Mouse (Mus musculus): Measurements from ENCODE around the gene Cpb2. TPM values are rescaled to one million over a fixed set of nuclear protein-coding genes. Genes with fewer than 3 reads are reported as not detected.
A peak's percentile ranks its signal among the peaks of the same experiment; 100 is the strongest.

Gene Cpb2
- total and polyA plus RNA-seq, 2 experiments from 2014 or later, result not detected

DNA sequence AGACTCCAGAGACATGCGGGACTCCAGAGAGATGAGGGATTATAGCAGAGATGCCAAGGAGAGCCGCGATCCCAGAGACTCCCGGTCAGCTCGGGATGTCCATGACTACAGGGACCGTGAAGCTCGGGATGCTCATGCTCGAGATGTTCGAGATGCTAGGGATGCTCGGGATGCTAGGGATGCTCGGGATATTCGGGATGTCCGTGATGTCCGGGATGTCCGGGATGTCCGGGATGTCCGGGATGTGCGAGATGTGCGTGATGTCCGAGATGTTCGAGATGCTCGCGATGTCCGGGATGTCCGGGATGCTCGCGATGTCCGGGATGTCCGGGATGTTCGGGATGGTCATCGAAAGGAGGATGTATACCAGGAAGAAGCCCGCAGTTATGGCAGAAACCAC lies 81.3 kb downstream of the Cpb2 start:
- no peak overlapping the region for H3K4me3 ChIP-seq (ENCODE audit: low read depth, low read length)
- no peak overlapping the region for H3K9ac ChIP-seq (replicated peaks; ENCODE audit: low read length, poor library complexity, severe bottlenecking)
- H3K36me3 ChIP-seq (ENCODE audit: insufficient read depth, low read length), result peaks cover 23% of the 10 kb centered on the region
- H3K27ac ChIP-seq (ENCODE audit: low read depth, low read length), result no peak overlapping the region
- H3K4me1 ChIP-seq (ENCODE audit: insufficient read depth, low read length), result no peaks in the 10 kb centered on the region
- no peaks in the 10 kb centered on the region for H3K27me3 ChIP-seq (ENCODE audit: insufficient read depth, low read length)
- 98% methylated on average over 32 of the region's 32 CpGs for WGBS
- ATAC-seq (ENCODE audit: low FRiP score) (no peak), DNase-seq (ENCODE audit: low spot score) (no peak)
- H3K4me2 ChIP-seq (ENCODE audit: low read depth, low read length, poor library complexity, severe bottlenecking), result no peak overlapping the region
- no peak for TF ChIP-seq CTCF (IDR thresholded peaks at IDR 0.05)
- no peaks in the 10 kb centered on the region for H3K9me3 ChIP-seq (ENCODE audit: low read length)

DNA sequence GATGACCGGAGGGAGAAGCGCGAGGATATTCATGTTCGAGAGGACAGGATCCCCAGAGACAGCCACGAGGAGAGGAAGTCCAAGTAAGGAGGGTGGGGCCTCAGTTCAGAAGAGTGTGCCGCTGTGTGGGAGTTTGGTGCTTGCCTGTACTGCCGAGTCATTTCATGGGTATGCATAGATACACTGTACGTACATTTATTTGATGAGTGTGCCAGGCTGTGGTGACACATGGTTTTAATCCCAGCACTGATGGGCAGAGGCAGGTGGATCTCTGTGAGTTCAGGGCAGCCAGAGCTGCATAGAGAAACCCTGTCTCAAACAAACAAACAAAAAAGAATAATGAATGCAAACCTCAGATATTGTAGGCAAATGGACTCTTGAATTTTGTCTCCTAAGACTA lies 86.0 kb downstream of the Cpb2 start:
- TF ChIP-seq CTCF (IDR thresholded peaks at IDR 0.05), result no peak
- H3K9me3 ChIP-seq (ENCODE audit: low read length), result no peaks in the 10 kb centered on the region
- peaks cover 37% of the 10 kb centered on the region for H3K36me3 ChIP-seq (ENCODE audit: insufficient read depth, low read length)
- H3K4me3 ChIP-seq (ENCODE audit: low read depth, low read length), result no peak overlapping the region
- DNase-seq (ENCODE audit: low spot score) (no peak), ATAC-seq (ENCODE audit: low FRiP score) (no peak)
- WGBS, result 82% methylated on average over 8 of the region's 8 CpGs
- H3K27ac ChIP-seq (ENCODE audit: low read depth, low read length), result no peak overlapping the region
- H3K4me1 ChIP-seq (ENCODE audit: insufficient read depth, low read length), result no peaks in the 10 kb centered on the region
- no peak overlapping the region for H3K9ac ChIP-seq (replicated peaks; ENCODE audit: low read length, poor library complexity, severe bottlenecking)
- no peaks in the 10 kb centered on the region for H3K27me3 ChIP-seq (ENCODE audit: insufficient read depth, low read length)
- H3K4me2 ChIP-seq (ENCODE audit: low read depth, low read length, poor library complexity, severe bottlenecking), result no peak overlapping the region

DNA sequence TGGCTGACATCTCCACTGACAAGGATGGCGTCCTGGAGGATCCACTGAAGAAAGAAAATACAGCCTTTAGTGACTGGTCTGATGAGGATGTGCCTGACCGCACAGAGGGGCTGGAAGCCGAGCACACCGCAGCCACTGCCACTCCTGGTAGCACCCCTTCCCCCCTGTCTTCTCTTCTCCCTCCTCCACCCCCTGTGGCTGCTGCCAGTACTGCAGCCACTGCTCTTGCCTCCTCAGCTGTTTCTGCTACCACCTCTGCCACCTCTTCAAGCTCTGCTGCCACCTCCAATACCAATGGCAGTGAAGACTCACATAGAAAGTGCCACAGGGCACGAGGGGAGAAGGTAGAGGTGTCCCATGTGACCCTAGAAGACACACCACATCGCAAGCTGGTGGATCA lies 88.5 kb downstream of the Cpb2 start:
- Histone ChIP-seq H3K9ac (replicated peaks; ENCODE audit: low read length, poor library complexity, severe bottlenecking) (no peak overlapping the region), H3K4me3 (ENCODE audit: low read depth, low read length) (no peak overlapping the region), H3K27me3 (ENCODE audit: insufficient read depth, low read length) (no peaks in the 10 kb centered on the region), H3K4me1 (ENCODE audit: insufficient read depth, low read length) (no peaks in the 10 kb centered on the region), H3K27ac (ENCODE audit: low read depth, low read length) (no peak overlapping the region), H3K9me3 (ENCODE audit: low read length) (no peaks in the 10 kb centered on the region), H3K4me2 (ENCODE audit: low read depth, low read length, poor library complexity, severe bottlenecking) (no peak overlapping the region), H3K36me3 (ENCODE audit: insufficient read depth, low read length) (peaks cover 29% of the 10 kb centered on the region)
- peak; percentile 66 for TF ChIP-seq CTCF (IDR thresholded peaks at IDR 0.05)
- WGBS, result 75% methylated on average over 6 of the region's 6 CpGs
- no peak for ATAC-seq (ENCODE audit: low FRiP score)
- peak; percentile 10 for DNase-seq (ENCODE audit: low spot score)

Small RNAs within 50 kb of the gene (microRNA-seq; reads per million reads assigned to microRNA genes)
- not detected for gene Gm44482 (ENCODE audit: borderline number of aligned reads)

Other genes with a start within 250 kb of the Cpb2 start
- 0.11 and 0.57 TPM in 2 replicates for gene Rubcnl, start 226.3 kb upstream of the Cpb2 start, total RNA-seq (2014; rRNA removed)
- 0.06 and 0.15 TPM in 2 replicates for gene Rubcnl, start 226.3 kb upstream of the Cpb2 start, polyA plus RNA-seq (2015; fragmentation: Nextera tagmentation; extraction: Ambion mirVana)
- gene Lrrc63, start 111.4 kb upstream of the Cpb2 start, total RNA-seq (2014; rRNA removed), result not detected in 2 replicates
- 0.06 TPM in 1 of 2 replicates, not detected in the other for gene Lrrc63, start 111.4 kb upstream of the Cpb2 start, polyA plus RNA-seq (2015; fragmentation: Nextera tagmentation; extraction: Ambion mirVana)
- 6.9 and 12.3 TPM in 2 replicates for gene Lcp1, start 111.2 kb upstream of the Cpb2 start, total RNA-seq (2014; rRNA removed)
- 7.5 and 7.8 TPM in 2 replicates for gene Lcp1, start 111.2 kb upstream of the Cpb2 start, polyA plus RNA-seq (2015; fragmentation: Nextera tagmentation; extraction: Ambion mirVana)
- 15.2 and 19.2 TPM in 2 replicates for gene Zc3h13, start 42.1 kb downstream of the Cpb2 start, total RNA-seq (2014; rRNA removed)
- 37.2 and 51.2 TPM in 2 replicates for gene Zc3h13, start 42.1 kb downstream of the Cpb2 start, polyA plus RNA-seq (2015; fragmentation: Nextera tagmentation; extraction: Ambion mirVana)
- 6.8 and 9.2 TPM in 2 replicates for gene Siah3, start 213.7 kb downstream of the Cpb2 start, total RNA-seq (2014; rRNA removed)
- 2.5 and 3.1 TPM in 2 replicates for gene Siah3, start 213.7 kb downstream of the Cpb2 start, polyA plus RNA-seq (2015; fragmentation: Nextera tagmentation; extraction: Ambion mirVana)

All from midbrain, postnatal 0 days (tissue).